Mouse (Mus musculus) forebrain, embryonic 12.5 days (tissue): Measurements from ENCODE around the gene Vash1. TPM values are rescaled to one million over a fixed set of nuclear protein-coding genes. Genes with fewer than 3 reads are reported as not detected.

Source experiments
- ATAC-seq: fragments of 200-750 bp; cut with Nextera tagmentation; 2 replicates; pipeline ENCODE4 v1.8.0; 2017; ENCODE audit warnings: moderate TSS enrichment; ENCODE audit not compliant: low FRiP score
- H3K27ac ChIP-seq: fragments of 300-500 bp; sonication (generic); 2 replicates; pipeline ENCODE4 v1.5.1; 2016; ENCODE audit warnings: mild to moderate bottlenecking
- H3K27me3 ChIP-seq: fragments of 300-500 bp; sonication (generic); 2 replicates; pipeline ENCODE4 v1.6.1; 2016; ENCODE audit warnings: mild to moderate bottlenecking
- H3K36me3 ChIP-seq: fragments of 300-500 bp; sonication (generic); replicated peaks from 2 replicates; pipeline ENCODE4 v1.6.1; 2016; ENCODE audit warnings: mild to moderate bottlenecking
- H3K4me1 ChIP-seq: fragments of 300-500 bp; sonication (generic); 2 replicates; pipeline ENCODE4 v1.6.1; 2016
- H3K4me2 ChIP-seq: fragments of 300-500 bp; sonication (generic); 2 replicates; pipeline ENCODE4 v1.6.1; 2016; ENCODE audit warnings: mild to moderate bottlenecking, moderate library complexity
- H3K4me3 ChIP-seq: fragments of 300-500 bp; sonication (generic); replicated peaks from 2 replicates; pipeline ENCODE4 v1.5.1; 2016; ENCODE audit warnings: mild to moderate bottlenecking
- H3K9ac ChIP-seq: fragments of 300-500 bp; sonication (generic); 2 replicates; pipeline ENCODE4 v1.6.1; 2016; ENCODE audit warnings: mild to moderate bottlenecking
- H3K9me3 ChIP-seq: fragments of 300-500 bp; sonication (generic); 2 replicates; pipeline ENCODE4 v1.6.1; 2016
- WGBS: fragments of 180-500 bp; shearing (Covaris S2); methylation state at CpG from one replicate; pipeline ENCODE4 v1.1.7; 2016; 5-methylcytosine and 5-hydroxymethylcytosine counted together
- polyA plus RNA-seq: library from polyadenylated mRNA; unstranded; fragments of >200 nt; fragmentation: Nextera tagmentation; extraction: Ambion mirVana; gene quantifications from 2 replicates; pipeline ENCODE4 v1.2.1, GENCODE M21; 2016

Vash1 gene
- polyA plus RNA-seq: 29.8 and 31.1 TPM in 2 replicates

GRCm38 (mm10) chr12:86678591-86679545, at the start of gene Vash1:
TSS of gene Vash1 (plus strand) at chr12:86678700.
- peak within 1 kb of the TSS; percentile 96 for H3K27ac ChIP-seq
- no peaks in the 10 kb centered on the region for H3K9me3 ChIP-seq
- H3K36me3 ChIP-seq: peaks cover 6% of the 10 kb centered on the region; the same call in 1 of the 2 replicates
- H3K4me3 ChIP-seq: peak within 1 kb of the TSS; percentile 72
- H3K27me3 ChIP-seq: peaks cover 10% of the 10 kb centered on the region
- H3K4me2 ChIP-seq: peak within 1 kb of the TSS; percentile 88
- ATAC-seq: peak; percentile 89
- H3K4me1 ChIP-seq: peaks cover 37% of the 10 kb centered on the region
- H3K9ac ChIP-seq: peak within 1 kb of the TSS; percentile 96
- WGBS: under 1% methylated on average over 84 of the region's 94 CpGs

DNA sequence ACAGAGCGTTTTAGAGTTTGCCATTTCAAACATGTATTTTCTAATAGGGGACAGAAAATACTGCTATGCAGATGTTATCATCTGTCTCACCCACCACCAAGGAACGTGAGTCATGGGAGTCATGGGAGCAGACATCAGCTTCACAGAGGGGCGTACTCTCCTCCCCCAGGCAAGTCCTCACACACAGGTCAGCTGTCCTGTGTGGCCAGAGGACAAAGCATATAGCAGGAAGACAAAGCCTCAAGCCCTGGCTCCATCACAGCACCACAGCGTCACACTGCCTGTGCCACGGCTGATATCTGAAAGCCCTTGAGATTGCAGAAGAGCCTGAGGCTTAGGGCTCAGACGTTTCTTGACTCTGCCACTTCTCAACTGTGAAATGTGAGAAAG, 49.7 kb upstream of the Vash1 start:
- Histone ChIP-seq H3K9ac (no peak overlapping the region), H3K27me3 (0 out of 2 replicates have a peak, but pooled peaks cover 4% of the 10 kb centered on the region), H3K4me2 (no peak overlapping the region), H3K9me3 (no peaks in the 10 kb centered on the region), H3K27ac (no peak overlapping the region), H3K4me3 (no peak overlapping the region), H3K36me3 (no peaks in the 10 kb centered on the region), H3K4me1 (no peaks in the 10 kb centered on the region)
- ATAC-seq: no peak
- WGBS: 83% methylated on average over 6 of the region's 6 CpGs

DNA sequence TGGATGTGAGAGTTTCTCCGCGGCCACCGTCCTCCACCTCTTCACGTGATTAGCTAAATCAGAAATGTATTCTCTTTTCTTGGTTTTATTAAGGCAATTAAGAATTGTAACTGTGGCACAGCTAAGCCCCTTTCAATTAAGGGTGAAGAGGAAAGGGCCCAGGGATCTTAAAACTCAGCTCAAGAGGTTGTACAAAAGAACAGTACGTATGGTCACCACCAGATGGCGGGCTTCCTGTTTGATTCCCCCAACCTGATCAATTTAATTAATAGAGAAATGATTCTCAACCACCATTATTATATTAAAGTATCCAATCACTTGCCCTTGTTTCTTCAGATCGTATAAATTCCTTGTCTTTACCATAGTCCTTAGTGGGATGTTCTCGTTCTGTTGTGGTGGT, 36.7 kb upstream of the Vash1 start:
- H3K4me2 ChIP-seq: no peak overlapping the region
- H3K9me3 ChIP-seq: no peaks in the 10 kb centered on the region
- no peak overlapping the region for H3K27ac ChIP-seq
- H3K9ac ChIP-seq: no peak overlapping the region
- peaks cover 20% of the 10 kb centered on the region for H3K4me1 ChIP-seq
- WGBS: 31% methylated on average over 8 of the region's 8 CpGs
- no peaks in the 10 kb centered on the region for H3K36me3 ChIP-seq
- peaks cover 18% of the 10 kb centered on the region for H3K27me3 ChIP-seq
- no peak overlapping the region for H3K4me3 ChIP-seq
- ATAC-seq: no peak

- Histone ChIP-seq H3K27ac (no peak overlapping the region), H3K4me1 (peaks cover 31% of the 10 kb centered on the region), H3K4me3 (no peak overlapping the region), H3K9ac (no peak overlapping the region), H3K36me3 (no peaks in the 10 kb centered on the region), H3K9me3 (no peaks in the 10 kb centered on the region), H3K4me2 (no peak overlapping the region), H3K27me3 (peaks cover 32% of the 10 kb centered on the region)
- 62% methylated on average over 17 of the region's 17 CpGs for WGBS
- 0 out of 2 replicates have a peak, but pooled peaks have one; percentile 44 for ATAC-seq
Observed at GRCm38 (mm10) chr12:86644512-86645273, 33.8 kb upstream of the Vash1 start.

GRCm38 (mm10) chr12:86645494-86645893, 33.0 kb upstream of the Vash1 start:
- Histone ChIP-seq H3K27me3 (peaks cover 36% of the 10 kb centered on the region), H3K4me2 (no peak overlapping the region), H3K27ac (no peak overlapping the region), H3K4me1 (peaks cover 31% of the 10 kb centered on the region), H3K9ac (no peak overlapping the region), H3K9me3 (no peaks in the 10 kb centered on the region), H3K36me3 (no peaks in the 10 kb centered on the region), H3K4me3 (no peak overlapping the region)
- ATAC-seq: no peak
- WGBS: 89% methylated on average over 5 of the region's 5 CpGs

- WGBS: 47% methylated on average over 9 of the region's 9 CpGs
- H3K27me3 ChIP-seq: peaks cover 43% of the 10 kb centered on the region
Observed at GRCm38 (mm10) chr12:86646831-86647230, 31.7 kb upstream of the Vash1 start.

DNA sequence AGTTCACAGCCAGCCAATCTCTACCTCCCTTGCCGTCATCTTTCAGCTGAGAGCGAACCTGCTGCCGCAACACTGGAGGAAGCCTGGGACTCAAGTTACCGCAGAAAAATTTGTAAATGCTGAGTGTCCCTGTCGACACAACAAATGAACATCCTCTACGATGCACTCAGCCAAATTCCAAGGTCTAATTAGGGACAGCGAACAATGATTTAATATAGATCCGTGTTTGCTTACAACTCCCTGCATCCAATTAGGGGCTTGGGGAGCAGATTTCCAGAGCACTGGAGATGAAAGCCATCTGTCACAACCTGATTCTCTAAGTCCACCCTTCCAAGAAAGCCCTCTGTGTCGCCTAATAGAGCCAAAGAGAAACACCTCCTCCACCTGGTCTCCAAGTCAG, 31.2 kb upstream of the Vash1 start:
- H3K36me3 ChIP-seq: no peaks in the 10 kb centered on the region
- no peak overlapping the region for H3K4me3 ChIP-seq
- H3K4me1 ChIP-seq: peaks cover 34% of the 10 kb centered on the region
- H3K4me2 ChIP-seq: peak overlapping the region; percentile 26; the same call in 1 of the 2 replicates
- H3K9me3 ChIP-seq: no peaks in the 10 kb centered on the region
- WGBS: 21% methylated on average over 9 of the region's 9 CpGs
- no peak overlapping the region for H3K9ac ChIP-seq
- ATAC-seq: peak; percentile 46; the same call in 1 of the 2 replicates
- peaks cover 45% of the 10 kb centered on the region for H3K27me3 ChIP-seq
- peak overlapping the region; percentile 13; the same call in 1 of the 2 replicates for H3K27ac ChIP-seq

More at GRCm38 (mm10) chr12:86646831-86647230, 31.7 kb upstream of the Vash1 start:
- Histone ChIP-seq H3K36me3 (no peaks in the 10 kb centered on the region), H3K9me3 (no peaks in the 10 kb centered on the region), H3K27ac (peak overlapping the region; percentile 13; the same call in 1 of the 2 replicates), H3K4me1 (peaks cover 31% of the 10 kb centered on the region), H3K9ac (no peak overlapping the region), H3K4me3 (no peak overlapping the region), H3K4me2 (0 out of 2 replicates have a peak overlapping the region, but pooled peaks have one; percentile 26)
- no peak for ATAC-seq

- peaks cover 38% of the 10 kb centered on the region for H3K4me1 ChIP-seq
- no peak for ATAC-seq
- 58% methylated on average over 5 of the region's 5 CpGs for WGBS
Observed at GRCm38 (mm10) chr12:86647736-86648135, 30.8 kb upstream of the Vash1 start.

DNA sequence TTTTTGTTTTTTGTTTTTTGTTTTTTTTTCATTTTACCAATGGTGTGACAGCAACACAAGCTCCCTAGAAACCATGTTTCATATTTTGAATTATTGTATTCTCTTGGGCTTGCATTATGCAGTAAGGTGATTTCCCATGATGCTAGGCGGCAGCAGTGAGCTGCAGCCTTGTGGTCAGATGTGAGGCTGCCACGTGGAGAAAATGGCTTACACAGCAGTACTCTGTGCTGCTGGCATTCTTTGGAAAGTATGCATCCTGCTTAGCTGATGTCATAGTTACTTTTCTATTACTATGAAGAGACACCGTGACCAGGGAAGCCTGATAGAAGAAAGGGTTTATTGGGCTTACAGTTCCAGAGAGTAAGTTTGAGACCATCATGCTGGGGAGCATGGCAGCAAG, 30.0 kb upstream of the Vash1 start:
- no peak overlapping the region for H3K4me2 ChIP-seq

More at GRCm38 (mm10) chr12:86647736-86648135, 30.8 kb upstream of the Vash1 start:
- H3K4me2 ChIP-seq: no peak overlapping the region
- H3K4me3 ChIP-seq: no peak overlapping the region
- no peak overlapping the region for H3K27ac ChIP-seq
- H3K36me3 ChIP-seq: no peaks in the 10 kb centered on the region
- peaks cover 47% of the 10 kb centered on the region for H3K27me3 ChIP-seq
- no peak overlapping the region for H3K9ac ChIP-seq
- H3K9me3 ChIP-seq: no peaks in the 10 kb centered on the region

GRCm38 (mm10) chr12:86651301-86651860, 27.1 kb upstream of the Vash1 start:
- WGBS: 90% methylated on average over 8 of the region's 8 CpGs
- H3K27me3 ChIP-seq: peaks cover 55% of the 10 kb centered on the region
- H3K4me2 ChIP-seq: no peak overlapping the region
- peaks cover 22% of the 10 kb centered on the region; the same call in 1 of the 2 replicates for H3K4me1 ChIP-seq
- no peak overlapping the region for H3K9ac ChIP-seq
- H3K36me3 ChIP-seq: no peaks in the 10 kb centered on the region
- no peak for ATAC-seq
- no peak overlapping the region for H3K4me3 ChIP-seq
- H3K27ac ChIP-seq: no peak overlapping the region
- H3K9me3 ChIP-seq: no peaks in the 10 kb centered on the region

More for the DNA sequence above, 30.0 kb upstream of the Vash1 start:
- H3K9me3 ChIP-seq: no peaks in the 10 kb centered on the region
- ATAC-seq: no peak
- H3K9ac ChIP-seq: no peak overlapping the region
- 79% methylated on average over 3 of the region's 3 CpGs for WGBS
- peaks cover 40% of the 10 kb centered on the region for H3K4me1 ChIP-seq
- no peaks in the 10 kb centered on the region for H3K36me3 ChIP-seq
- H3K27me3 ChIP-seq: peaks cover 48% of the 10 kb centered on the region
- no peak overlapping the region for H3K27ac ChIP-seq
- no peak overlapping the region for H3K4me3 ChIP-seq

DNA sequence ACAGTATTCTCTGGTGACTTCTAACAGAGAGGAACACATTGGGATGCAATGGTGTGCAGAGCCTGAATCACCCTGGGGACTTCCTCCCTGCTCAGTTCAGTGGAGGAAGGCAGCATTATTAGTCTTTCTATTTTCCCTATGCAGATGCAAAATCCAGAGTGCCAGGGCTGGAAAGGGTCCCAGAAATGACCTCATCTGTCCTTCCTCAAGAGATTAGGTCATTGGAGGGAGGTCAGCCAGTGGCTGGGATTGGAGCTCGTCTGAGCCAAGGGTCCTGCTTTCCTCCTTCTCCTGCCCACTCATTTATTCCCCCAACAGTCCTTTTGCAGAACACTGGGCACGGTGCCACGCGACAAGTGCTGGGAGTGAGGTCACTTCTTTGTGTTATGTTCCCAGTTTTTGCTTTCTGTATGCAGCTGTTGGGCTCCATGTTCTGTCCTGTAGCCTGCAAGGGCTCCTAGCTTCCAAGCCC, 25.9 kb upstream of the Vash1 start:
- no peak overlapping the region for H3K4me2 ChIP-seq
- H3K36me3 ChIP-seq: no peaks in the 10 kb centered on the region
- H3K27me3 ChIP-seq: peaks cover 56% of the 10 kb centered on the region
- ATAC-seq: peak; percentile 60; the same call in 1 of the 2 replicates
- peaks cover 11% of the 10 kb centered on the region; the same call in 1 of the 2 replicates for H3K4me1 ChIP-seq
- no peak overlapping the region for H3K9ac ChIP-seq
- WGBS: 55% methylated on average over 4 of the region's 4 CpGs
- H3K4me3 ChIP-seq: no peak overlapping the region
- no peaks in the 10 kb centered on the region for H3K9me3 ChIP-seq
- H3K27ac ChIP-seq: 0 out of 2 replicates have a peak overlapping the region, but pooled peaks have one; percentile 36
